Mouse (Mus musculus): ENCODE results near the gene Upk1a. TPM values are rescaled to one million over a fixed set of nuclear protein-coding genes. Genes with fewer than 3 reads are reported as not detected.

Gene Upk1a
- polyA plus RNA-seq (2016; fragmentation: Nextera tagmentation; extraction: Ambion mirVana): 0.21 and 0.35 TPM in 2 replicates

GRCm38 (mm10) chr7:30612654-30613402, at the start of gene Upk1a:
Upk1a (minus strand) TSS chr7:30612847.
- no peak for ATAC-seq (ENCODE audit: low FRiP score)
- H3K27ac ChIP-seq: no peak within 1 kb of the TSS
- no peaks in the 10 kb centered on the region for H3K4me1 ChIP-seq
- no peaks in the 10 kb centered on the region for H3K27me3 ChIP-seq
- H3K9ac ChIP-seq: no peak within 1 kb of the TSS
- no peak within 1 kb of the TSS for H3K4me2 ChIP-seq (replicated peaks)
- no peaks in the 10 kb centered on the region for H3K9me3 ChIP-seq (replicated peaks)
- H3K36me3 ChIP-seq: peaks cover 22% of the 10 kb centered on the region
- 78% methylated on average over 8 of the region's 8 CpGs for WGBS
- no peak within 1 kb of the TSS for H3K4me3 ChIP-seq

DNA sequence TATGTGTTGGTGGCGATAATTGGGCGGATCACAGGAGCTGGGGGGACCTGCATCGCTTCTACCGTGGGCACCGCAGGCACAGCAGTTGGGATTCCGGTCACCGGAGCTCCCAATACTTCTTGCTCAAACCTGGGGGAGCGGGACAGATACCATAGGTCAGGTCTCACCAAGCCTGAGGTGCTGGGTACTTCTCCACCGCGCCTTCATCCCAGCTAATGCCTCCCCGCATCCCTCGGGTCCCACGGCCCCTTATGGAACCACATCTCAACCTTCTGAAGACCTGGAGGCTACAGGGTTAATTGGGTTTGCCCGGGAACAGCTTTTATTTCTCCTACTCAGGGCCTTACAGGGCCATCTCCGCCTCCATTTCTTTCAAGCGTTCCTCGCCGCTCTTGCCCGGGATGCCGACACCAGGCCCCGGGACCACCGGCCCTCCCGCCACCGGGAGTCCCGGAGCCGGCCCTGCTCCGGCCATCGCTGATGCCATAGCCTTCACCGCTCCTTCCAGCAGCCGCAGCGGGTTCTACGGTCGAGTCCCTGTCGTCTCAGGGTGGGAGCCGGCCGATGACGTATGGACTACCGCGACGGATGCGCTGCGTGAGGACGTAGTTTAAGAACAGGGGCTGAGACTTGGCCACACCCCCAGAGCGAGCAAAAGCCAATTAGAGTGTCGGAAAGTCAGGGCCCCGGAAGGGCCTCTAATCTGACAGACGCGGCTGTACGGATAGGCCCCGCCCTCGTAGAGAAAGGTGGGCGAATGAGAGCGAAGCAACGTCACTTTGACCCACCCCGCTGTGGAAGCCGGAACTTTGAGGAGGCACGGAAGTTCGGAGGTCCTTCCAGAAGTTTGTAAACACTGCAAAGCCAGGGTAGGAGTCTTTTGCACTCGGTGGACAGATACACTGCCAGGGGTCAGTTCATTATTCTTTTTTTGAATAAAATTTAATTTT, 37.2 kb upstream of the Upk1a start, which contains the start of gene Rbm42:
Gene Rbm42, minus strand, starts transcription at position 727 of the 950 bp plus-strand sequence.
- H3K4me3 ChIP-seq: peak within 1 kb of the TSS; percentile 89
- peak within 1 kb of the TSS; percentile 76 for H3K27ac ChIP-seq
- peak within 1 kb of the TSS; percentile 95 for H3K9ac ChIP-seq
- peaks cover 9% of the 10 kb centered on the region for H3K4me1 ChIP-seq
- H3K9me3 ChIP-seq (replicated peaks): no peaks in the 10 kb centered on the region
- peak; percentile 100 for ATAC-seq (ENCODE audit: low FRiP score)
- WGBS: 2% methylated on average over 59 of the region's 59 CpGs
- H3K36me3 ChIP-seq: peaks cover 55% of the 10 kb centered on the region
- peak within 1 kb of the TSS; percentile 93 for H3K4me2 ChIP-seq (replicated peaks)
- no peaks in the 10 kb centered on the region for H3K27me3 ChIP-seq

DNA sequence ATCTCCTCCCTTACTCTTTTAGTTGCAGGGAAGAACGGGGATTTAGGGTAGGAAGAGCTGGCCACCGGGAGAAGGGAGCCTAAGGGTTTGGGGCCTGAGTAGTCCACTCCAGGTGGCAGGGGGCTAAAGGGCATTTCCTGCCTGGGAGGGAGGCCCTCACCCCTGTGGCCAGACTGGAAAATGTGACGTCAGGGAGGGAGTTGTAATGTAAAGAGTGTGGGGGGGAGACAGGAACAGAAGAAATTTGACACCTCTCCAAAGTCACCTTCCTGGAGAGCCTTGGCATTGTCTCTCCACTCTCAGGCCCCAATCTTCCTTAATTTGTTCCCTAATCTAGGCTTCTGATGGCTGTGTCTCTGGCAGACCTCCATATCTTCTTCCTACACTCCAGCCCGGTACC, 26.4 kb upstream of the Upk1a start:
- WGBS: 31% methylated on average over 4 of the region's 4 CpGs
- H3K9me3 ChIP-seq (replicated peaks): no peaks in the 10 kb centered on the region
- H3K4me2 ChIP-seq (replicated peaks): no peak overlapping the region
- H3K4me1 ChIP-seq: peaks cover 9% of the 10 kb centered on the region
- no peak overlapping the region for H3K27ac ChIP-seq
- H3K4me3 ChIP-seq: no peak overlapping the region
- H3K27me3 ChIP-seq: peaks cover 48% of the 10 kb centered on the region
- no peak overlapping the region for H3K9ac ChIP-seq
- no peak for ATAC-seq (ENCODE audit: low FRiP score)
- peaks cover 42% of the 10 kb centered on the region for H3K36me3 ChIP-seq

DNA sequence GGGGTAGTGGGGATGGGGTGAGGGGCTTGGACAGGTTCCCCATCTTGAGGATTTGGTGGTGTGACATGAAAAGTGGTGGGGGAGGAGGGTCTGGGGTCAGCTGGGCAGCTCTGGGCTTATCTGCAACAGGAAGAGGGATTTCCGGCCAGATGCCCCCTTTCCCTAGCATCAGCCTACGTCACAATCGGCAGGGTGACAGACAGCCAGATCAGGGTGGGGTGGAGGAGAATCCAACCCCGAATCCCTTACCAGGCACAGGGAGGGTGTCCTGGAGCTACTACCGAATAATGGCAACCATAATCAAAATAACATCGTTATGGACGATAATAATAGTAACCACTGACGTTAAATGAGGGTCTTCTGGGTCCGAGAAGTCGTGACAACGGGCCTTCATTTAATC, 23.7 kb upstream of the Upk1a start:
- peaks cover 15% of the 10 kb centered on the region for H3K36me3 ChIP-seq
- H3K9me3 ChIP-seq (replicated peaks): no peaks in the 10 kb centered on the region
- WGBS: 30% methylated on average over 11 of the region's 11 CpGs
- H3K4me1 ChIP-seq: peaks cover 9% of the 10 kb centered on the region
- peaks cover 74% of the 10 kb centered on the region for H3K27me3 ChIP-seq
- ATAC-seq (ENCODE audit: low FRiP score): no peak
- no peak overlapping the region for H3K4me3 ChIP-seq
- H3K4me2 ChIP-seq (replicated peaks): no peak overlapping the region
- no peak overlapping the region for H3K27ac ChIP-seq
- H3K9ac ChIP-seq: no peak overlapping the region

- Histone ChIP-seq H3K27me3 (peaks cover 78% of the 10 kb centered on the region), H3K4me3 (peak within 1 kb of the TSS; percentile 11; the same call in 1 of the 2 replicates), H3K27ac (no peak within 1 kb of the TSS), H3K4me1 (peaks cover 9% of the 10 kb centered on the region), H3K9ac (no peak within 1 kb of the TSS), H3K4me2 (replicated peaks) (peak within 1 kb of the TSS; percentile 25; the same call in 1 of the 2 replicates), H3K9me3 (replicated peaks) (no peaks in the 10 kb centered on the region), H3K36me3 (peaks cover 9% of the 10 kb centered on the region)
- 3% methylated on average over 5 of the region's 5 CpGs for WGBS
- ATAC-seq (ENCODE audit: low FRiP score): no peak
These were observed 23.1 kb upstream of the Upk1a start, which contains the start of gene Etv2 for GRCm38 (mm10) chr7:30635752-30636151. Etv2 (minus strand) TSS chr7:30635852.

- Histone ChIP-seq H3K4me1 (peaks cover 9% of the 10 kb centered on the region), H3K9me3 (replicated peaks) (no peaks in the 10 kb centered on the region), H3K27me3 (peaks cover 86% of the 10 kb centered on the region), H3K9ac (no peak overlapping the region), H3K36me3 (no peaks in the 10 kb centered on the region), H3K4me3 (peak overlapping the region; percentile 11; the same call in 1 of the 2 replicates), H3K4me2 (replicated peaks) (peak overlapping the region; percentile 25; the same call in 1 of the 2 replicates), H3K27ac (no peak overlapping the region)
- under 1% methylated on average over 20 of the region's 20 CpGs for WGBS
- ATAC-seq (ENCODE audit: low FRiP score): 0 out of 2 replicates have a peak, but pooled peaks have one; percentile 19
These were observed 22.0 kb upstream of the Upk1a start for GRCm38 (mm10) chr7:30634621-30635020.

- H3K4me3 ChIP-seq: peak overlapping the region; percentile 8; the same call in 1 of the 2 replicates
- H3K9ac ChIP-seq: no peak overlapping the region
- H3K27ac ChIP-seq: no peak overlapping the region
- H3K4me1 ChIP-seq: peaks cover 9% of the 10 kb centered on the region
- WGBS: 5% methylated on average over 27 of the region's 27 CpGs
- ATAC-seq (ENCODE audit: low FRiP score): no peak
- H3K9me3 ChIP-seq (replicated peaks): no peaks in the 10 kb centered on the region
- H3K4me2 ChIP-seq (replicated peaks): no peak overlapping the region
- peaks cover 83% of the 10 kb centered on the region for H3K27me3 ChIP-seq
- H3K36me3 ChIP-seq: no peaks in the 10 kb centered on the region
These were observed 21.2 kb upstream of the Upk1a start for GRCm38 (mm10) chr7:30633762-30634412.

DNA sequence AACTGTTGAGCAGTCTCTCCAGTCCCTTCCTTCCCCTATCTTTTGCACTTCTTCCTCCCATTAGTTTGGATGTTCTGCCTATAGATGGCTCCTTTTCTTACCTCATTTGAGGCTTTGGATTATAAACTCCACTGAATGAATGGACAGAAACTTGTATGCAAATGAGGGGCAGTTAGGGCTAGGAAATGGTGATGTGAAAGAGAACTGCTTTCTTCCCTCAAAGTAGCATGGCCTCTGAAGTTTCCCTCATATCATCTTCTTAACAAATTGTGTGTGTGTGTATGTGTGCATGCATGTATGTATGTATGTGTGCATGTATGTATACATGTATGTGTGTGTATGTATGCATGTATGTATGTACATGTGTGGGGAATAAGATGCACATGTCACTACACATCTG, 16.4 kb upstream of the Upk1a start:
- ATAC-seq (ENCODE audit: low FRiP score): no peak
- peaks cover 12% of the 10 kb centered on the region for H3K4me1 ChIP-seq
- H3K4me3 ChIP-seq: no peak overlapping the region
- H3K27ac ChIP-seq: no peak overlapping the region
- H3K9me3 ChIP-seq (replicated peaks): no peaks in the 10 kb centered on the region
- H3K4me2 ChIP-seq (replicated peaks): no peak overlapping the region
- no peak overlapping the region for H3K9ac ChIP-seq
- peaks cover 7% of the 10 kb centered on the region for H3K36me3 ChIP-seq
- H3K27me3 ChIP-seq: peaks cover 37% of the 10 kb centered on the region

- WGBS: 88% methylated on average over 5 of the region's 5 CpGs
- peaks cover 14% of the 10 kb centered on the region for H3K27me3 ChIP-seq
- 0 out of 2 replicates have a peak, but pooled peaks have one; percentile 27 for ATAC-seq (ENCODE audit: low FRiP score)
- H3K9me3 ChIP-seq (replicated peaks): no peaks in the 10 kb centered on the region
- H3K4me3 ChIP-seq: 0 out of 2 replicates have a peak overlapping the region, but pooled peaks have one; percentile 63
- no peak overlapping the region for H3K27ac ChIP-seq
- peaks cover 12% of the 10 kb centered on the region for H3K4me1 ChIP-seq
- H3K4me2 ChIP-seq (replicated peaks): peak overlapping the region; percentile 94; the same call in 1 of the 2 replicates
- peaks cover 30% of the 10 kb centered on the region for H3K36me3 ChIP-seq
- H3K9ac ChIP-seq: no peak overlapping the region
These were observed 14.0 kb upstream of the Upk1a start for GRCm38 (mm10) chr7:30626647-30627046.

GRCm38 (mm10) chr7:30625530-30626384, 13.1 kb upstream of the Upk1a start, which contains the start of gene Cox6b1:
Cox6b1 (minus strand) TSS chr7:30626151.
- ATAC-seq (ENCODE audit: low FRiP score): peak; percentile 91
- H3K9me3 ChIP-seq (replicated peaks): no peaks in the 10 kb centered on the region
- peaks cover 8% of the 10 kb centered on the region; the same call in 1 of the 2 replicates for H3K27me3 ChIP-seq
- 1% methylated on average over 44 of the region's 44 CpGs for WGBS
- H3K4me3 ChIP-seq: peak within 1 kb of the TSS; percentile 63
- peak within 1 kb of the TSS; percentile 94 for H3K4me2 ChIP-seq (replicated peaks)
- peaks cover 36% of the 10 kb centered on the region for H3K36me3 ChIP-seq
- H3K27ac ChIP-seq: no peak within 1 kb of the TSS
- peaks cover 12% of the 10 kb centered on the region for H3K4me1 ChIP-seq
- peak within 1 kb of the TSS; percentile 74 for H3K9ac ChIP-seq

DNA sequence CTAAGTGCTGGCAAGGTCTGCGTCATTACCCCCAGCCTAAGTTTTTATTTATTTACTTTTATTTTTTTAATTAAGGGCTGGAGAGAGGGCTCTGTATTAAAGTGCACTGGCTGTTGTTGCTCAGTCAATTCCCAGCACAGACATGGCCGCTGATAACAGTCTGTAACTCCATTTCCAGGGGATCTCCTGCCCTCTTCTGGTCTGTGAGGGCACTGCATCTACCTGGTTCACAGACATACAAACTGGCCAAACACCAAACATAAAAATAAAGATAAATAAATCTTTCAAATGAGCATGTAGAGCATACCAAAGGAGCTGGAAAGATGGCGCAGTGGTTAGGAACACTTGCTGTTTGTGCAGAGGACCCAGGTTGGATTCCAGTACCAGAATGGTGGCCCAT, 6.6 kb upstream of the Upk1a start:
- Histone ChIP-seq H3K27ac (no peak overlapping the region), H3K9me3 (replicated peaks) (no peaks in the 10 kb centered on the region), H3K27me3 (no peaks in the 10 kb centered on the region), H3K4me2 (replicated peaks) (no peak overlapping the region), H3K36me3 (peaks cover 69% of the 10 kb centered on the region), H3K9ac (no peak overlapping the region), H3K4me3 (no peak overlapping the region), H3K4me1 (no peaks in the 10 kb centered on the region)
- 90% methylated on average over 3 of the region's 3 CpGs for WGBS
- ATAC-seq (ENCODE audit: low FRiP score): no peak

All from hindbrain, embryonic 12.5 days (tissue).